Mouse (Mus musculus) brown adipose tissue, adult 24 weeks (tissue): ENCODE measurements around the gene Nlrp14. TPM values are rescaled to one million over a fixed set of nuclear protein-coding genes. Genes with fewer than 3 reads are reported as not detected.

Source experiments
- polyA plus RNA-seq: library from polyadenylated mRNA; stranded (reverse); fragments of >200 nt; gene quantifications from 2 replicates; pipeline ENCODE4 v1.2.4, GENCODE M21; 2012; ENCODE audit not compliant: missing spikeins, insufficient read depth, insufficient read length

The Nlrp14 gene
- polyA plus RNA-seq, 1 experiment = not detected

Other genes with a start within 250 kb of the Nlrp14 start
- gene Olfr709-ps1, start 234.8 kb upstream of the Nlrp14 start, polyA plus RNA-seq = not detected in 2 replicates
- gene Olfr710, start 218.7 kb upstream of the Nlrp14 start, polyA plus RNA-seq = not detected in 2 replicates
- not detected in 2 replicates for gene Olfr6, start 203.1 kb upstream of the Nlrp14 start, polyA plus RNA-seq
- not detected in 2 replicates for gene Olfr711, start 191.5 kb upstream of the Nlrp14 start, polyA plus RNA-seq
- gene Olfr2, start 160.9 kb upstream of the Nlrp14 start, polyA plus RNA-seq = not detected in 2 replicates
- not detected in 2 replicates for gene Olfr713, start 135.8 kb upstream of the Nlrp14 start, polyA plus RNA-seq
- gene Olfr714, start 96.0 kb upstream of the Nlrp14 start, polyA plus RNA-seq = not detected in 2 replicates
- gene Olfr17, start 73.8 kb upstream of the Nlrp14 start, polyA plus RNA-seq = not detected in 2 replicates
- not detected in 2 replicates for gene Olfr715b, start 56.6 kb upstream of the Nlrp14 start, polyA plus RNA-seq
- gene Olfr715, start 35.9 kb upstream of the Nlrp14 start, polyA plus RNA-seq = not detected in 2 replicates
- gene Olfr716, start 28.7 kb upstream of the Nlrp14 start, polyA plus RNA-seq = not detected in 2 replicates
- not detected in 2 replicates for gene Rbmxl2, start 42.5 kb downstream of the Nlrp14 start, polyA plus RNA-seq
- not detected in 2 replicates for gene Syt9, start 203.7 kb downstream of the Nlrp14 start, polyA plus RNA-seq